Mouse (Mus musculus): ENCODE measurements around the gene Islr. TPM values are rescaled to one million over a fixed set of nuclear protein-coding genes. Genes with fewer than 3 reads are reported as not detected.

Gene Islr
- total and polyA plus RNA-seq, 3 experiments = not detected

DNA sequence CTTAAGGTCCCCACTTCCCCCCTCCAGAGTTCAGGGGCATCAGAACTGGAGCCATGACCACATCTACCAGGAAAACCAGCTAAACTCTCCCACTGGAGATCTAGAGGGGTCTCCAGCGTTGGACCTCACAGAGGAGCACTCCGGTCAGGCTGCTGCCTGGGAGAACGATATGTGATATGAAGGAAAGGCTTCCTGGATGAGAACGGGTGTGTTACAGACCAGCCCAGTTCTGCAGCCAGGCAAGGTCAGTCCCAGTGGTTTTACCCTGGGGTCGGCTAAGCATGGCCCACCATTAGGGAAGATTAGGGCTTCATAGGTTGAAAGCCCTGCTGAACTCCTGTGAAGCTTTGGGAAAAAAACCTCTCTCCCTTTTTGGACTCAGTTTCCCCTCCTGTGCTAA, 9.3 kb upstream of the Islr start:
- no peak overlapping the region for H3K9ac ChIP-seq (ENCODE audit: control insufficient read depth, low read depth, low read length, poor library complexity, severe bottlenecking)

GRCm38 (mm10) chr9:58210304-58210627, 6.2 kb upstream of the Islr start:
- H3K27me3 ChIP-seq (ENCODE audit: control insufficient read depth in 1 of 2, insufficient read depth in 2 of 2, low read length in 2 of 2) = no peaks in the 10 kb centered on the region
- no peak overlapping the region for H3K27ac ChIP-seq (ENCODE audit: control insufficient read depth, low read depth, low read length)
- TF ChIP-seq ZMIZ1 (IDR thresholded peaks at IDR 0.05; ENCODE audit: low read depth, low read length) (no peak), ETS1 (IDR thresholded peaks at IDR 0.05; ENCODE audit: low read depth, low read length) (no peak)
- peaks cover 0 to 22% of the 10 kb centered on the region in 2 experiments; a peak in 2 of 4 replicates for H3K36me3 ChIP-seq (ENCODE audit: control insufficient read depth in 1 of 2, insufficient read depth in 2 of 2, low read length in 2 of 2)
- no peak for DNase-seq (ENCODE audit: low read depth, low spot score)
- no peak overlapping the region for H3K9ac ChIP-seq (ENCODE audit: control insufficient read depth, low read depth, low read length, poor library complexity, severe bottlenecking)
- peaks cover 7 to 35% of the 10 kb centered on the region in 2 experiments for H3K4me1 ChIP-seq (ENCODE audit: control insufficient read depth in 1 of 2, insufficient read depth in 2 of 2, low read length in 2 of 2)
- no peak overlapping the region for H3K4me3 ChIP-seq (ENCODE audit: control insufficient read depth in 1 of 2, insufficient read depth in 1 of 2, low read depth in 2 of 2, low read length in 2 of 2)
- H3K9me3 ChIP-seq (replicated peaks; ENCODE audit: insufficient read depth, low read length) = no peaks in the 10 kb centered on the region
- no peaks in the 10 kb centered on the region for H3K79me2 ChIP-seq (ENCODE audit: control insufficient read depth, insufficient read depth, low read length, poor library complexity)

More for the DNA sequence above, 9.3 kb upstream of the Islr start:
- Histone ChIP-seq H3K27me3 (ENCODE audit: control insufficient read depth in 1 of 2, insufficient read depth in 2 of 2, low read length in 2 of 2) (no peaks in the 10 kb centered on the region), H3K27ac (ENCODE audit: control insufficient read depth, low read depth, low read length) (no peak overlapping the region), H3K79me2 (ENCODE audit: control insufficient read depth, insufficient read depth, low read length, poor library complexity) (no peaks in the 10 kb centered on the region), H3K9me3 (replicated peaks; ENCODE audit: insufficient read depth, low read length) (no peaks in the 10 kb centered on the region), H3K4me3 (ENCODE audit: control insufficient read depth in 1 of 2, insufficient read depth in 1 of 2, low read depth in 2 of 2, low read length in 2 of 2) (no peak overlapping the region), H3K4me1 (ENCODE audit: control insufficient read depth in 1 of 2, insufficient read depth in 2 of 2, low read length in 2 of 2) (peaks cover 7 to 25% of the 10 kb centered on the region in 2 experiments), H3K36me3 (ENCODE audit: control insufficient read depth in 1 of 2, insufficient read depth in 2 of 2, low read length in 2 of 2) (peaks cover 0 to 18% of the 10 kb centered on the region in 2 experiments; a peak in 2 of 4 replicates)
- no peak for TF ChIP-seq CTCF (IDR thresholded peaks at IDR 0.05 in 2 of 3, conservative IDR thresholded peaks at IDR 0.05 in 1 of 3; ENCODE audit: control insufficient read depth in 1 of 3, insufficient read depth in 1 of 3, low read depth in 2 of 3, low read length in 3 of 3, poor library complexity in 1 of 3, severe bottlenecking in 1 of 3)
- TF ChIP-seq HCFC1 (IDR thresholded peaks at IDR 0.05; ENCODE audit: low read depth, low read length) = no peak
- no peak for TF ChIP-seq CHD2 (IDR thresholded peaks at IDR 0.05; ENCODE audit: low read length)
- TF ChIP-seq RAD21 (IDR thresholded peaks at IDR 0.05; ENCODE audit: low read depth, low read length) = no peak
- TF ChIP-seq POLR2AphosphoS2 (IDR thresholded peaks at IDR 0.05; ENCODE audit: low read length) = no peak
- no peak for TF ChIP-seq MAX (IDR thresholded peaks at IDR 0.05; ENCODE audit: low read length)
- TF ChIP-seq MAFK (IDR thresholded peaks at IDR 0.05; ENCODE audit: borderline replicate concordance, low read depth, low read length) = no peak
- no peak for TF ChIP-seq BHLHE40 (IDR thresholded peaks at IDR 0.05; ENCODE audit: borderline replicate concordance, low read depth, low read length)
- TF ChIP-seq POLR2AphosphoS5 (IDR thresholded peaks at IDR 0.05; ENCODE audit: borderline replicate concordance, low read depth, low read length) = no peak
- TF ChIP-seq MXI1 (IDR thresholded peaks at IDR 0.05; ENCODE audit: low read depth, low read length) = no peak
- no peak for TF ChIP-seq MYC (IDR thresholded peaks at IDR 0.05; ENCODE audit: low read depth, low read length)
- TF ChIP-seq USF1 (IDR thresholded peaks at IDR 0.05; ENCODE audit: low read depth, low read length) = no peak
- no peak for TF ChIP-seq ETS1 (IDR thresholded peaks at IDR 0.05; ENCODE audit: low read depth, low read length)
- TF ChIP-seq EP300 (IDR thresholded peaks at IDR 0.05; ENCODE audit: low read depth in 1 of 2, low read length in 2 of 2) = no peak
- no peak for TF ChIP-seq ELF1 (IDR thresholded peaks at IDR 0.05; ENCODE audit: low read depth, low read length)
- no peak for TF ChIP-seq USF2 (IDR thresholded peaks at IDR 0.05; ENCODE audit: borderline replicate concordance in 1 of 2, insufficient read depth in 1 of 2, low read depth in 1 of 2, low read length in 2 of 2)
- no peak for TF ChIP-seq ZC3H11A (IDR thresholded peaks at IDR 0.05; ENCODE audit: low read depth, low read length)
- TF ChIP-seq E2F4 (IDR thresholded peaks at IDR 0.05; ENCODE audit: borderline replicate concordance, low read depth, low read length) = no peak
- DNase-seq (ENCODE audit: low read depth, low spot score) = no peak

All from MEL (cell line).